ENCODE assay signal across 29 mouse cellular contexts in genomic region chr9:28028156-28028555, GRCm38 (mm10).
A peak's percentile ranks its signal among the peaks of the same experiment; 100 is the strongest.
DNase-seq lines count a peak whose midpoint lies in the region; ATAC-seq and TF ChIP-seq lines count a peak whose summit lies in the region.
"Had no signal": no experiment of that assay in that cellular context is flagged by ENCODE, and none has a peak within 500 bp of the region (broad histone marks: within the 10 kb centered on the region; RNA-seq: fewer than 3 reads in every experiment).

No protein-coding gene starts in this region.

- no peaks in the 10 kb centered on the region for H3K9me3 ChIP-seq in kidney, postnatal 0 days (replicated peaks; ENCODE audit: low read length)
- H3K9me3 ChIP-seq: embryonic facial prominence, embryonic 12.5 days; forebrain, embryonic 15.5 days; heart, embryonic 13.5 days; hindbrain, embryonic 15.5 days; intestine, embryonic 15.5 days; liver, embryonic 15.5 days; midbrain, embryonic 13.5 days; neural tube, embryonic 12.5 days had no signal

- no peaks in the 10 kb centered on the region for H3K27me3 ChIP-seq in kidney, postnatal 0 days (ENCODE audit: insufficient read depth, low read length)
- H3K27me3 ChIP-seq: embryonic facial prominence, embryonic 12.5 days; forebrain, embryonic 15.5 days; heart, embryonic 13.5 days; hindbrain, embryonic 15.5 days; intestine, embryonic 15.5 days; liver, embryonic 15.5 days; midbrain, embryonic 13.5 days; neural tube, embryonic 12.5 days had no signal

- no peaks in the 10 kb centered on the region for H3K36me3 ChIP-seq in kidney, postnatal 0 days (ENCODE audit: insufficient read depth, low read length)
- H3K36me3 ChIP-seq: embryonic facial prominence, embryonic 12.5 days; forebrain, embryonic 15.5 days; heart, embryonic 13.5 days; hindbrain, embryonic 15.5 days; intestine, embryonic 15.5 days; liver, embryonic 15.5 days; midbrain, embryonic 13.5 days; neural tube, embryonic 12.5 days had no signal

- no peak for TF ChIP-seq CTCF in kidney, postnatal 0 days (IDR thresholded peaks at IDR 0.05; ENCODE audit: low read depth)
- no peak for TF ChIP-seq CTCF in brain, embryonic 14.5 days (IDR thresholded peaks at IDR 0.05; ENCODE audit: borderline replicate concordance, extremely low read depth, insufficient read depth, insufficient read length)

- WGBS in kidney, postnatal 0 days = 45% methylated on average over 5 of the region's 5 CpGs

- peak; percentile 22 for DNase-seq in embryo, embryonic 11.5 days (ENCODE audit: low read depth, low spot score)
- no peak for DNase-seq in embryo, embryonic 9.5 days (ENCODE audit: extremely low spot score)
- peak; percentile 2 for DNase-seq in kidney, postnatal 0 days (ENCODE audit: low spot score)
- no peak for DNase-seq in kidney, adult 9 months
- DNase-seq in 3134 (ENCODE audit: extremely low read depth, insufficient read length, low spot score) = peak; percentile 3
- DNase-seq in brain, embryonic 14.5 days (ENCODE audit: low read depth) = peak; percentile 77
- DNase-seq in lung, postnatal 10 days = no peak
- DNase-seq in adrenal gland, adult (ENCODE audit: inconsistent age in 2 of 2, low spot score in 1 of 2) = no peak
- DNase-seq: adrenal gland, postnatal 10 days; cerebellum, adult 8-10 months; cerebellum, postnatal 36 days; gastrocnemius, postnatal 14 days; heart, adult 2 months; heart, postnatal 14 days; kidney, adult 8-10 months; kidney, postnatal 25 days; liver; retina, postnatal 1 day; right cerebral cortex, postnatal 25 days; spleen, adult 18-20 months had no signal

- TF ChIP-seq POLR2A in brain, embryonic 14.5 days (IDR thresholded peaks at IDR 0.05; ENCODE audit: borderline replicate concordance, extremely low read depth, insufficient read depth, insufficient read length, poor library complexity, severe bottlenecking) = no peak

- H3K4me3 ChIP-seq in kidney, postnatal 0 days (replicated peaks; ENCODE audit: low read depth, low read length) = no peak overlapping the region
- H3K4me3 ChIP-seq: embryonic facial prominence, embryonic 12.5 days; forebrain, embryonic 15.5 days; heart, adult 2 months; heart, embryonic 13.5 days; hindbrain, embryonic 15.5 days; intestine, embryonic 15.5 days; liver, embryonic 15.5 days; midbrain, embryonic 13.5 days; neural tube, embryonic 12.5 days had no signal

- no peak overlapping the region for H3K27ac ChIP-seq in kidney, postnatal 0 days
- H3K27ac ChIP-seq: embryonic facial prominence, embryonic 12.5 days; forebrain, embryonic 15.5 days; heart, adult 2 months; heart, embryonic 13.5 days; hindbrain, embryonic 15.5 days; intestine, embryonic 15.5 days; liver, embryonic 15.5 days; midbrain, embryonic 13.5 days; neural tube, embryonic 12.5 days had no signal

- no peak for ATAC-seq in kidney, postnatal 0 days (replicated peaks; ENCODE audit: low FRiP score, low read depth)
- ATAC-seq: activated CD4-positive, CD25-positive, alpha-beta regulatory T cell, adult 4 months; intestine, embryonic 15.5 days had no signal

- no peak overlapping the region for H3K4me2 ChIP-seq in kidney, postnatal 0 days (ENCODE audit: low read length)
- H3K4me2 ChIP-seq: embryonic facial prominence, embryonic 12.5 days; forebrain, embryonic 15.5 days; heart, embryonic 13.5 days; hindbrain, embryonic 15.5 days; intestine, embryonic 15.5 days; liver, embryonic 15.5 days; midbrain, embryonic 13.5 days; neural tube, embryonic 12.5 days had no signal

- no peaks in the 10 kb centered on the region for H3K4me1 ChIP-seq in kidney, postnatal 0 days (replicated peaks; ENCODE audit: insufficient read depth, low read length)
- H3K4me1 ChIP-seq: intestine, embryonic 15.5 days; liver, embryonic 15.5 days; neural tube, embryonic 12.5 days had no signal

- no peak overlapping the region for H3K9ac ChIP-seq in kidney, postnatal 0 days (ENCODE audit: low read depth, low read length)
- H3K9ac ChIP-seq: embryonic facial prominence, embryonic 12.5 days; forebrain, embryonic 15.5 days; heart, embryonic 13.5 days; hindbrain, embryonic 15.5 days; intestine, embryonic 15.5 days; liver, embryonic 15.5 days; midbrain, embryonic 13.5 days; neural tube, embryonic 12.5 days had no signal

Comparison
In these comparisons a context has a peak if more than half of its experiments do, and no peak if none do; other contexts are left out.
1. DNase-seq: peak in embryo, embryonic 11.5 days (single experiment), kidney, postnatal 0 days (single experiment), 3134 (single experiment) and brain, embryonic 14.5 days (single experiment); none in embryo, embryonic 9.5 days (single experiment), kidney, adult 9 months (single experiment), lung, postnatal 10 days (single experiment) and adrenal gland, adult (0 of 2).